Mouse (Mus musculus) spleen, adult 2 months (tissue): ENCODE data around the gene Gtf2ird1. TPM values are rescaled to one million over a fixed set of nuclear protein-coding genes. Genes with fewer than 3 reads are reported as not detected.

Experiments used
- DNase-seq, 2 experiments: peaks; one replicate each; pipeline versions ENCODE4 v3.0.0 to v3.0.0-alpha.2; 2012 to 2021; ENCODE audit warnings: low spot score in 2 of 2, low read depth in 1 of 2
- H3K27ac ChIP-seq: fragments of 200-500 bp; 2 replicates; pipeline ENCODE4 v1.5.1; 2012; ENCODE audit warnings: low read length, inconsistent platforms; ENCODE audit not compliant: insufficient read depth
- H3K27me3 ChIP-seq: fragments of 200-500 bp; 2 replicates; pipeline ENCODE4 v1.6.1; 2012; ENCODE audit warnings: mild to moderate bottlenecking, moderate library complexity, low read length, inconsistent platforms; ENCODE audit not compliant: control insufficient read depth, insufficient read depth
- H3K36me3 ChIP-seq: fragments of 200-500 bp; 2 replicates; pipeline ENCODE4 v1.6.1; 2012; ENCODE audit warnings: mild to moderate bottlenecking, low read length, inconsistent platforms; ENCODE audit not compliant: control insufficient read depth, insufficient read depth
- H3K4me1 ChIP-seq: fragments of 200-500 bp; 2 replicates; pipeline ENCODE4 v1.6.1; 2011; ENCODE audit warnings: inconsistent platforms; ENCODE audit not compliant: control insufficient read depth, insufficient read depth, insufficient read length
- H3K4me3 ChIP-seq: fragments of 200-500 bp; 2 replicates; pipeline ENCODE4 v1.5.1; 2011; ENCODE audit warnings: mild to moderate bottlenecking, inconsistent platforms; ENCODE audit not compliant: insufficient read depth, insufficient read length; ENCODE audit errors: extremely low read depth
- CTCF ChIP-seq: fragments of 200-500 bp; IDR thresholded peaks from 2 replicates; pipeline ENCODE4 v1.5.1; 2011; ENCODE audit warnings: mild to moderate bottlenecking, inconsistent platforms; ENCODE audit not compliant: insufficient read depth, insufficient read length, insufficient replicate concordance; ENCODE audit errors: extremely low read depth
- WGBS: fragments of 180-500 bp; shearing (Covaris S2); methylation state at CpG from one replicate; pipeline ENCODE4 v1.1.7; 2018; 5-methylcytosine and 5-hydroxymethylcytosine counted together
- polyA plus RNA-seq: library from polyadenylated mRNA; depleted of rRNA; stranded (reverse); fragments of >200 nt; gene quantifications from 2 replicates; pipeline ENCODE4 v1.2.3, GENCODE M21; 2012; rRNA removed

Gene Gtf2ird1
- polyA plus RNA-seq, 1 experiment: 12.1 TPM

DNA sequence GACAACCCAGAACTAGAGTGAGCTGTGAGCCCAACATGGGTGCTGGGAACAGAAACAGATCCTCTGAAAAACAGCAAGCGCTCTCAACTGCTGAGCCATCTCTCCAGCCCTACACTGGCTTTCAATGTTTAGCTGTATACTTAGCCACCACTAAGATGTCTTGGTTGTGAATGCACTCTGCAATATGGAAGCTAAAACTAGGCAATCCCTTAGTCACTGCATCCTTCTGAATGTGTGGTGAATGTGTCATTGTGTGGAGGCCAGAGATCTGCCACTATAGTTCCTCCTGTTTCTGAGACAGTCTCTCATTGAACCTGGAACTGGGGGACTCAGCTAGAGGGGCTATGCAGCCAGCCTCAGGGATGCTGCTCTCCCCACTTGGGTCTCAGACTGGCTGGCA is 147.2 kb downstream of the Gtf2ird1 start:
- DNase-seq: no peak
- peaks cover 4% of the 10 kb centered on the region for H3K4me1 ChIP-seq
- no peak for TF ChIP-seq CTCF
- H3K27ac ChIP-seq: no peak overlapping the region
- 97% methylated on average over 1 of the region's 1 CpGs for WGBS
- H3K27me3 ChIP-seq: no peaks in the 10 kb centered on the region
- H3K36me3 ChIP-seq: peaks cover 6% of the 10 kb centered on the region; the same call in 1 of the 2 replicates
- H3K4me3 ChIP-seq: no peak overlapping the region

Other genes starting within 250 kb of the Gtf2ird1 start
- gene Ncf1, start 227.1 kb downstream of the Gtf2ird1 start, polyA plus RNA-seq: 103 and 151 TPM in 2 replicates
- 44.7 and 48.2 TPM in 2 replicates for gene Gtf2i, start 142.0 kb downstream of the Gtf2ird1 start, polyA plus RNA-seq
- gene Clip2, start 95.7 kb upstream of the Gtf2ird1 start, polyA plus RNA-seq: 10.1 and 10.7 TPM in 2 replicates
- 0.06 TPM in 1 of 2 replicates, not detected in the other for gene Syna, start 103.5 kb upstream of the Gtf2ird1 start, polyA plus RNA-seq
- 82.8 and 86.9 TPM in 2 replicates for gene Rfc2, start 124.7 kb upstream of the Gtf2ird1 start, polyA plus RNA-seq
- 52.2 and 52.4 TPM in 2 replicates for gene Lat2, start 158.3 kb upstream of the Gtf2ird1 start, polyA plus RNA-seq
- 125 and 143 TPM in 2 replicates for gene Eif4h, start 182.8 kb upstream of the Gtf2ird1 start, polyA plus RNA-seq
- 25.0 and 25.7 TPM in 2 replicates for gene Limk1, start 231.9 kb upstream of the Gtf2ird1 start, polyA plus RNA-seq